Mouse (Mus musculus) CH12.LX (cell line): ENCODE data around the gene Lrrc1. TPM values are rescaled to one million over a fixed set of nuclear protein-coding genes. Genes with fewer than 3 reads are reported as not detected.

ENCODE experiments used
- DNase-seq: peaks from one replicate; pipeline ENCODE4 v3.0.0-alpha.2; 2013; ENCODE audit errors: extremely low read depth
- H3K27ac ChIP-seq: 2 replicates; pipeline ENCODE4 v1.5.1; 2012; ENCODE audit warnings: low read depth, mild to moderate bottlenecking, control low read depth, moderate library complexity; ENCODE audit not compliant: insufficient read depth
- H3K27me3 ChIP-seq: replicated peaks from 2 replicates; pipeline ENCODE3; 2012; ENCODE audit warnings: inconsistent platforms
- H3K36me3 ChIP-seq, 2 experiments: replicated peaks in 1 of 2; 2 replicates each; pipeline versions ENCODE3 to v1.6.1; 2012; ENCODE audit warnings: inconsistent platforms in 1 of 2, low read length in 1 of 2, mild to moderate bottlenecking in 1 of 2, mixed read lengths in 1 of 2, moderate library complexity in 1 of 2; ENCODE audit not compliant: control insufficient read depth in 1 of 2, insufficient read depth in 1 of 2
- H3K4me1 ChIP-seq, 2 experiments: 2 replicates each; pipeline ENCODE4 v1.6.1; 2012; ENCODE audit warnings: inconsistent platforms in 1 of 2, moderate library complexity in 1 of 2; ENCODE audit not compliant: insufficient read depth in 2 of 2, control insufficient read depth in 1 of 2
- H3K4me2 ChIP-seq: 2 replicates; pipeline ENCODE4 v1.6.1; 2012; ENCODE audit warnings: low read depth, mild to moderate bottlenecking, control low read depth; ENCODE audit not compliant: poor library complexity, insufficient read depth, severe bottlenecking
- H3K4me3 ChIP-seq, 3 experiments: fragments of 150-350 bp in 1 of 3; sonication (generic) in 1 of 3; replicated peaks in 1 of 3; 2 replicates each; pipeline versions ENCODE3 to v1.5.1; 2011 to 2012; ENCODE audit warnings: low read depth in 2 of 3, low read length in 2 of 3, mild to moderate bottlenecking in 2 of 3, moderate library complexity in 2 of 3, control low read depth in 1 of 3, improper control_type of control experiment in 1 of 3, inconsistent platforms in 1 of 3, mixed read lengths in 1 of 3; ENCODE audit not compliant: poor library complexity in 1 of 3
- H3K79me2 ChIP-seq: replicated peaks from 2 replicates; pipeline ENCODE4 v1.6.1; 2012; ENCODE audit warnings: mild to moderate bottlenecking, moderate library complexity; ENCODE audit not compliant: control insufficient read depth, poor library complexity, insufficient read depth, severe bottlenecking; ENCODE audit errors: extremely low read depth
- H3K9ac ChIP-seq: 2 replicates; pipeline ENCODE4 v1.6.1; 2012; ENCODE audit warnings: low read depth, mild to moderate bottlenecking, control low read depth, moderate library complexity; ENCODE audit not compliant: insufficient read depth
- H3K9me3 ChIP-seq: replicated peaks from 2 replicates; pipeline ENCODE3; 2012; ENCODE audit warnings: low read length, inconsistent platforms, mixed read lengths
- BHLHE40 ChIP-seq: IDR thresholded peaks from 2 replicates; pipeline ENCODE4 v1.6.1; 2011; ENCODE audit warnings: mild to moderate bottlenecking, low read depth, low read length, improper control_type of control experiment
- CHD1 ChIP-seq: IDR thresholded peaks from 2 replicates; pipeline ENCODE4 v1.6.1; 2012; ENCODE audit warnings: low read depth, low read length, improper control_type of control experiment, inconsistent platforms
- CHD2 ChIP-seq: IDR thresholded peaks from 2 replicates; pipeline ENCODE4 v1.6.1; 2011; ENCODE audit warnings: low read length, improper control_type of control experiment
- CTCF ChIP-seq, 2 experiments: IDR thresholded peaks in 1 of 2; conservative IDR thresholded peaks in 1 of 2; 2 replicates each; pipeline ENCODE4 v1.5.1; 2011 to 2012; ENCODE audit warnings: low read depth in 2 of 2, low read length in 2 of 2, improper control_type of control experiment in 1 of 2, inconsistent platforms in 1 of 2, mild to moderate bottlenecking in 1 of 2, moderate library complexity in 1 of 2
- E2F4 ChIP-seq: IDR thresholded peaks from 2 replicates; pipeline ENCODE4 v1.6.1; 2011; ENCODE audit warnings: low read depth, low read length, improper control_type of control experiment; ENCODE audit not compliant: insufficient replicate concordance
- ELF1 ChIP-seq: IDR thresholded peaks from 2 replicates; pipeline ENCODE4 v1.6.1; 2014; ENCODE audit warnings: low read depth, mild to moderate bottlenecking, inconsistent platforms, low read length, improper control_type of control experiment
- EP300 ChIP-seq: IDR thresholded peaks from 2 replicates; pipeline ENCODE4 v1.6.1; 2011; ENCODE audit warnings: low read length, improper control_type of control experiment
- ETS1 ChIP-seq: conservative IDR thresholded peaks from 2 replicates; pipeline ENCODE4 v1.6.1; 2012; ENCODE audit warnings: low read depth, mild to moderate bottlenecking, inconsistent platforms, low read length, improper control_type of control experiment, moderate library complexity
- GABPA ChIP-seq: IDR thresholded peaks from 2 replicates; pipeline ENCODE4 v1.6.1; 2012; ENCODE audit warnings: low read depth, low read length, improper control_type of control experiment, inconsistent platforms; ENCODE audit not compliant: insufficient replicate concordance
- HCFC1 ChIP-seq: IDR thresholded peaks from 2 replicates; pipeline ENCODE4 v1.6.1; 2012; ENCODE audit warnings: low read depth, mild to moderate bottlenecking, inconsistent platforms, low read length, improper control_type of control experiment
- IRF4 ChIP-seq: IDR thresholded peaks from 2 replicates; pipeline ENCODE4 v1.6.1; 2014; ENCODE audit warnings: low read depth, mild to moderate bottlenecking, inconsistent platforms, low read length, improper control_type of control experiment
- JUN ChIP-seq: IDR thresholded peaks from 2 replicates; pipeline ENCODE4 v1.6.1; 2011; ENCODE audit warnings: low read depth, mild to moderate bottlenecking, low read length, improper control_type of control experiment, moderate library complexity; ENCODE audit not compliant: insufficient read depth
- JUND ChIP-seq: conservative IDR thresholded peaks from 2 replicates; pipeline ENCODE4 v1.6.1; 2011; ENCODE audit warnings: low read depth, low read length, improper control_type of control experiment
- KAT2A ChIP-seq: IDR thresholded peaks from 2 replicates; pipeline ENCODE4 v1.6.1; 2012; ENCODE audit warnings: low read length, improper control_type of control experiment, inconsistent platforms; ENCODE audit not compliant: insufficient replicate concordance
- MAFK ChIP-seq: IDR thresholded peaks from 2 replicates; pipeline ENCODE4 v1.6.1; 2011; ENCODE audit warnings: low read length, improper control_type of control experiment; ENCODE audit not compliant: insufficient replicate concordance
- MAX ChIP-seq: IDR thresholded peaks from 2 replicates; pipeline ENCODE4 v1.6.1; 2011; ENCODE audit warnings: low read length, improper control_type of control experiment
- MAZ ChIP-seq: IDR thresholded peaks from 2 replicates; pipeline ENCODE4 v1.6.1; 2012; ENCODE audit warnings: low read depth, mild to moderate bottlenecking, inconsistent platforms, low read length, improper control_type of control experiment, moderate library complexity
- MEF2A ChIP-seq: IDR thresholded peaks from 2 replicates; pipeline ENCODE4 v1.6.1; 2014; ENCODE audit warnings: low read depth, mild to moderate bottlenecking, inconsistent platforms, low read length, improper control_type of control experiment, borderline replicate concordance
- MXI1 ChIP-seq: IDR thresholded peaks from 2 replicates; pipeline ENCODE4 v1.6.1; 2011; ENCODE audit warnings: mild to moderate bottlenecking, low read depth, low read length, improper control_type of control experiment
- MYC ChIP-seq: IDR thresholded peaks from 2 replicates; pipeline ENCODE4 v1.6.1; 2011; ENCODE audit warnings: low read depth, mild to moderate bottlenecking, improper control_type of control experiment, low read length
- NELFE ChIP-seq: IDR thresholded peaks from 2 replicates; pipeline ENCODE4 v1.6.1; 2011; ENCODE audit warnings: low read depth, low read length, improper control_type of control experiment
- NRF1 ChIP-seq: IDR thresholded peaks from 2 replicates; pipeline ENCODE4 v1.6.1; 2014; ENCODE audit warnings: low read depth, mild to moderate bottlenecking, inconsistent platforms, low read length, improper control_type of control experiment, moderate library complexity
- PAX5 ChIP-seq: IDR thresholded peaks from 2 replicates; pipeline ENCODE4 v1.6.1; 2012; ENCODE audit warnings: low read length, inconsistent platforms, mixed read lengths
- POLR2AphosphoS2 ChIP-seq: IDR thresholded peaks from 2 replicates; pipeline ENCODE4 v1.6.1; 2011; ENCODE audit warnings: low read depth, low read length, improper control_type of control experiment
- RAD21 ChIP-seq: IDR thresholded peaks from 2 replicates; pipeline ENCODE4 v1.6.1; 2011; ENCODE audit warnings: low read depth, mild to moderate bottlenecking, low read length, improper control_type of control experiment, moderate library complexity
- RCOR1 ChIP-seq: conservative IDR thresholded peaks from 2 replicates; pipeline ENCODE4 v1.6.1; 2012; ENCODE audit warnings: low read depth, mild to moderate bottlenecking, inconsistent platforms, low read length, improper control_type of control experiment
- SIN3A ChIP-seq: IDR thresholded peaks from 2 replicates; pipeline ENCODE4 v1.6.1; 2012; ENCODE audit warnings: low read length, improper control_type of control experiment, inconsistent platforms
- SMC3 ChIP-seq: IDR thresholded peaks from 2 replicates; pipeline ENCODE4 v1.6.1; 2011; ENCODE audit warnings: low read depth, low read length, improper control_type of control experiment
- TBP ChIP-seq: conservative IDR thresholded peaks from 2 replicates; pipeline ENCODE4 v1.6.1; 2011; ENCODE audit warnings: low read depth, low read length, improper control_type of control experiment
- TCF12 ChIP-seq: IDR thresholded peaks from 2 replicates; pipeline ENCODE4 v1.6.1; 2014; ENCODE audit warnings: low read depth, mild to moderate bottlenecking, inconsistent platforms, low read length, improper control_type of control experiment
- UBTF ChIP-seq: IDR thresholded peaks from 2 replicates; pipeline ENCODE4 v1.6.1; 2012; ENCODE audit warnings: low read depth, mild to moderate bottlenecking, inconsistent platforms, low read length, improper control_type of control experiment, moderate library complexity
- USF1 ChIP-seq: IDR thresholded peaks from 2 replicates; pipeline ENCODE4 v1.6.1; 2014; ENCODE audit warnings: low read depth, mild to moderate bottlenecking, inconsistent platforms, low read length, improper control_type of control experiment
- USF2 ChIP-seq: conservative IDR thresholded peaks from 2 replicates; pipeline ENCODE4 v1.6.1; 2011; ENCODE audit warnings: low read depth, low read length, improper control_type of control experiment
- ZC3H11A ChIP-seq: IDR thresholded peaks from 2 replicates; pipeline ENCODE4 v1.6.1; 2012; ENCODE audit warnings: low read depth, mild to moderate bottlenecking, inconsistent platforms, low read length, improper control_type of control experiment
- ZKSCAN1 ChIP-seq: IDR thresholded peaks from 2 replicates; pipeline ENCODE4 v1.6.1; 2012; ENCODE audit warnings: low read depth, inconsistent platforms, low read length, improper control_type of control experiment, borderline replicate concordance
- ZMIZ1 ChIP-seq: IDR thresholded peaks from 2 replicates; pipeline ENCODE4 v1.6.1; 2012; ENCODE audit warnings: low read depth, mild to moderate bottlenecking, inconsistent platforms, low read length, improper control_type of control experiment
- ZNF384 ChIP-seq: IDR thresholded peaks from 2 replicates; pipeline ENCODE4 v1.6.1; 2012; ENCODE audit warnings: low read depth, low read length, improper control_type of control experiment, inconsistent platforms
- dilution Hi-C: fragments of 300-500 bp; cut with MboI; formaldehyde crosslinking; loops from 2 replicates; pipeline ENCODE4 v1.14.3; 2020; ENCODE audit warnings: low sequenced_read_pairs; ENCODE audit not compliant: extremely low pct_unique_long_range_greater_than_20kb, extremely low pct_ligation_motif_present
- in situ Hi-C: fragments of 300-500 bp; cut with MboI; formaldehyde crosslinking; loops from 3 replicates; pipeline ENCODE4 v1.14.3; 2019; ENCODE audit warnings: low sequenced_read_pairs, low pct_ligation_motif_present, low pct_unique_long_range_greater_than_20kb, mixed read lengths
- polyA plus RNA-seq: library from polyadenylated mRNA; unstranded; fragments of >175 nt; gene quantifications from 2 replicates; pipeline ENCODE4 v1.2.1, GENCODE M21; 2012; ENCODE audit warnings: low read depth; ENCODE audit not compliant: insufficient read length
- total RNA-seq, 2 experiments: library from RNA; depleted of rRNA; stranded (reverse); fragments of 300-350 nt in 1 of 2; fragments of >200 nt in 1 of 2; gene quantifications; 2 replicates each; pipeline ENCODE4 v1.2.3; 2012 to 2014

The Lrrc1 gene
- total RNA-seq (2012; rRNA removed) (12.5 and 15.4 TPM in 2 replicates), total RNA-seq (2014; rRNA removed) (15.7 and 15.8 TPM in 2 replicates), polyA plus RNA-seq (14.9 and 15.8 TPM in 2 replicates)

DNA sequence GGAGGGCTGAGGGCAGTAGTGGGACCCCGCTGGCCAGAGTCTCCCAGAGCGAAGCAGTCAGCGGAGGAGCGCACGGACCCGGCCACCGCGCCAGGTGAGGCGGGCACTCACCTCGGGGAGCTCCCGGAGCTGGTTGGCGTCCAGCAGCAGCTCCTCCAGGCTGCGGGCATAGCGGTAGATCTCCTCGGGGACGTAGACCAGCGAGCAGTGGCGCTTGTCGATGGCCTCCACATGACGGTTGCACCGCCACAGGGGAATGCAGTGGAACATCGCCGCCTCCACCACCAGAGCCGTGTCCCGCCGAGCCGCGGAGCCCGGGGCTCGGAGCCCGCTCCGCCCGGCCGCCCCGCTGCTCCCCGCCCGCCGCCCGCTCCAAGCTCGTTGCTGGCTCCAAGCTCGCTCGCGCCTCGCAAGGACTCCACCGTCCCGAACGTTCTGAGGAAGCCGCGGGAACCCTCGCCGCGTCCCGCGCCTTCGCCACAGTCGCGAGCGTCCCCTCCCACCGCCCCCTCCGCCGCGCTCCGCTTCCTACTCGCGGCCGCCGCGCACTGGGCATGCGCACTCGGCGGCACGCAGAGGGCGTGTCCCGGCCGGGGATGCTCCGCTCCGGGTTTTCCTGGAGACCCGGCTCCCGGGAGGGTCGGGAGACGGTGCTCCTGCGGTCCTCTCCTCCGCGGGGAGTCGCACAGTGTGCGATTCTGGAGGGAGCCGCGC, at the start of gene Lrrc1:
Lrrc1 (minus strand) TSS at position 517 of the 714 bp plus-strand sequence.
- H3K4me2 ChIP-seq: peak within 1 kb of the TSS; percentile 97
- H3K27me3 ChIP-seq: no peaks in the 10 kb centered on the region
- H3K79me2 ChIP-seq: peaks cover 29% of the 10 kb centered on the region
- in situ Hi-C loops: loop anchor here (10.0 kb wide), 1 partner anchor 130 kb away; no protein-coding TSS in a partner anchor
- peak within 1 kb of the TSS; percentile 80 to 96 (median 85) for H3K4me3 ChIP-seq
- H3K9me3 ChIP-seq: no peaks in the 10 kb centered on the region
- dilution Hi-C loops: no loop called here
- H3K27ac ChIP-seq: peak within 1 kb of the TSS; percentile 21
- H3K4me1 ChIP-seq: peaks cover 3 to 65% of the 10 kb centered on the region in 2 experiments; a peak in 3 of 4 replicates
- DNase-seq: peak; percentile 76
- H3K9ac ChIP-seq: peak within 1 kb of the TSS; percentile 71
- peaks cover 0 to 14% of the 10 kb centered on the region in 2 experiments for H3K36me3 ChIP-seq
- TF ChIP-seq KAT2A (0 out of 2 replicates have a peak, but pooled peaks have one; percentile 52), MYC (no peak), NELFE (peak; percentile 94), IRF4 (no peak; the same call in none of the 2 replicates), EP300 (no peak; the same call in 1 of the 2 replicates), CHD1 (no peak; the same call in 1 of the 2 replicates), ZC3H11A (no peak), ZKSCAN1 (no peak), SIN3A (peak; percentile 79), CTCF (conservative IDR thresholded peaks at IDR 0.05 in 1 of 2, IDR thresholded peaks at IDR 0.05 in 1 of 2; ENCODE audit: low read depth in 2 of 2, low read length in 2 of 2) (0 out of 4 replicates have a peak, but pooled peaks of 1 of the 2 experiments have one; percentile 16), POLR2AphosphoS2 (0 out of 2 replicates have a peak, but pooled peaks have one; percentile 64), RAD21 (no peak), MAX (0 out of 2 replicates have a peak, but pooled peaks have one; percentile 5), CHD2 (peak; percentile 56; the same call in 1 of the 2 replicates), MAZ (peak; percentile 76; the same call in 1 of the 2 replicates), BHLHE40 (peak; percentile 57), ZMIZ1 (peak; percentile 60; the same call in 1 of the 2 replicates), RCOR1 (no peak), JUN (no peak), ETS1 (peak; percentile 15; the same call in 1 of the 2 replicates), GABPA (no peak), PAX5 (no peak), ZNF384 (no peak), ELF1 (no peak), SMC3 (no peak), USF1 (no peak), E2F4 (no peak), TBP (0 out of 2 replicates have a peak, but pooled peaks have one; percentile 34), NRF1 (peak; percentile 87), MEF2A (0 out of 2 replicates have a peak, but pooled peaks have one; percentile 47), JUND (no peak), MAFK (no peak), TCF12 (peak; percentile 73; the same call in 1 of the 2 replicates), USF2 (no peak), HCFC1 (peak; percentile 69), UBTF (peak; percentile 40; the same call in 1 of the 2 replicates), MXI1 (peak; percentile 79)
